Mouse (Mus musculus) liver, embryonic 14.5 days (tissue): ENCODE measurements at regions not wholly inside any gene's neighbourhood (a gene's known extent, or its start where the extent isn't known, plus 50 kb on each side); places are given as distances from the start of the nearest gene placed in this dataset.

Experiments
- CTCF ChIP-seq: IDR thresholded peaks from 2 replicates; pipeline ENCODE4 v1.5.1; 2016; ENCODE audit warnings: antibody characterized with exemption, low read depth, control low read depth
- EP300 ChIP-seq: IDR thresholded peaks from 2 replicates; pipeline ENCODE4 v1.6.1; 2016; ENCODE audit warnings: antibody characterized with exemption, low read depth

DNA sequence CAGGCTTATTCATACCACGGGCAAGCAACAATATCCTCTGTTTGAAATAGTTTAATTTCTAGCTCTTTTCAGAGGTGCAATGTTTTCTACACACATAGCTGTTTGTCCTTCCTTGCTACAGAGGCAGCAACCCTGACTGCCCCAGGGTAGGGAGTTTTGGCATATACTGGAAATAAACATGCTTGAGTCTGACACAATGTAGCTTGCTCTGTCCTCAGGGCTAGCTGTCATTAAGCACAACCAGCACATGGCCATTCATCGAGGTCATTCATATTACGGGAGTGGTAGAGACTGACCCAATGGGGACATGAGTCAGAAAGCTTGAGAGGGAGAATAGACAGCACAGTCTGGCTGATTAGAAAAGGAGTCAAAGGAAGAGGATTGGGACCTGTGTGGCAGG is 677.8 kb downstream of the Zfp619 start:
- TF ChIP-seq EP300 (no peak), CTCF (no peak)
